Mouse (Mus musculus): ENCODE data around the gene Tmed9. TPM values are rescaled to one million over a fixed set of nuclear protein-coding genes. Genes with fewer than 3 reads are reported as not detected.
"Not testable (repeated sequence)": the region's sequence is repeated elsewhere in the genome, so short reads cannot be mapped to it uniquely, and the experiment has no call there.

Gene Tmed9
- polyA plus RNA-seq, 1 experiment from 2014 or later, result 141 TPM

DNA sequence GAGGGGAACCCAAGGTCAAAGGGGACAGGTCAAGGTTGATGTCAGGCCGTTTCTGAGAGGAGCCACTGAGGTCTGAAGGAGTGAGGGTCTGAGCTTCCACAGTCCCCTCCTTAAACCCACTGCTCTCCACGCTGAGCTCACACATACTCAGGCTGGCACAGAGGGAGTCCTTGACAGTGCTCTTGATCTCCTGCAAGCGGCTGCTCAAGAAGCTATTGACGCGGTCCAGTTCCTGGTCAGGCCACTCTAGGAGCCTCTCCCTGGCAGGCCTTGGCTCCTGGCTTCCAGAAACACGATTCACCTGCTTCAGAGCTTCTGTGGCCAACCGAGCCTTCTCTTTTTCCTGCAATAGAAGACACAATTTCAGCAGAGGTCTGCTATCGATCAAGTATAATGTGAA is 30.1 kb upstream of the Tmed9 start:
- no peak for DNase-seq (ENCODE audit: extremely low spot score, low spot score)
- Histone ChIP-seq H3K36me3 (replicated peaks) (peaks cover 100% of the 10 kb centered on the region), H3K4me1 (no peaks in the 10 kb centered on the region), H3K27ac (no peak overlapping the region), H3K9me3 (no peaks in the 10 kb centered on the region), H3K27me3 (ENCODE audit: poor library complexity, severe bottlenecking) (no peaks in the 10 kb centered on the region), H3K4me3 (no peak overlapping the region)
- WGBS, result 92% methylated on average over 8 of the region's 8 CpGs

DNA sequence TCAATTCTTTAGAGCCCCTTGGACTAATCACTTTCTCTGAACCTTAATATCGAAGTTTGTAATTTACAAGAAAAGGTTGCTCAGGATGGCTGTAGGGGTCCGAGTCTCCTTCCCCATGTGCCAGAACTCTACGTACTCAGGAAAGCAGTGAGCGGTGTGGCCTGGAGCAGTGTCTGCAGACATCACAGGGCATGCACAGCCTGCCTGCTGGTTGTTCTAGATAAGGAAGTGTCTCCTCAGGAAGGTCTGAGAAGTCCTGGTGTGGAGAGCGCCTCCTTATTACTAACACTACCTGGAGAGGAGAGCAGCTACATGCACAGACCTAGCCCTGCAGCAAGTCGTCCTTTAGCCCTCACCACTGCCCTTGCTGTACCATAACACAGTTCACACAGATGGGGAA is 28.7 kb upstream of the Tmed9 start:
- Histone ChIP-seq H3K27me3 (ENCODE audit: poor library complexity, severe bottlenecking) (no peaks in the 10 kb centered on the region), H3K4me3 (no peak overlapping the region), H3K9me3 (no peaks in the 10 kb centered on the region), H3K36me3 (replicated peaks) (peaks cover 100% of the 10 kb centered on the region), H3K27ac (no peak overlapping the region), H3K4me1 (no peaks in the 10 kb centered on the region)
- WGBS, result 90% methylated on average over 6 of the region's 6 CpGs
- no peak for DNase-seq (ENCODE audit: extremely low spot score, low spot score)

DNA sequence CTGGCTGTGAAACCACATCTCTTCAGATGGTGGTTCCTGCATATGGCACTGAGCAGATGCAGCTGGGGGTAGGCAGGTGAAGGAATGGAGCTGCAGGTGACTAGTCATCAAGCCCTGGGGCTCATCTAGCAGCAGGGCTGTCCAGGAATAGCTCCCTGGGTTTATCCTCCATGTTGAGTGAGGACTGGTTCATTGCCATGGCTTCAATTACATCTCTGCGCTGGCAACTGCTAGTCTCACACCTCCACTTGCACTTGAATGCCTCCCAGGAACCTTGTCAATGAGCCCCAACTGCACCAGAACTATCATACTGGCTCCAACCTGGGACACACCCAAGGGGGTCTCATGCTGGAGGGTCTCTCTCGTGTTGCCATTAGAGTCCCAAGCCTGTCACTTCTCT is 25.6 kb upstream of the Tmed9 start:
- H3K9me3 ChIP-seq, result no peaks in the 10 kb centered on the region
- no peaks in the 10 kb centered on the region for H3K4me1 ChIP-seq
- no peak for DNase-seq (ENCODE audit: extremely low spot score, low spot score)
- 92% methylated on average over 2 of the region's 2 CpGs for WGBS
- H3K27me3 ChIP-seq (ENCODE audit: poor library complexity, severe bottlenecking), result no peaks in the 10 kb centered on the region
- no peak overlapping the region for H3K27ac ChIP-seq
- H3K4me3 ChIP-seq, result no peak overlapping the region
- peaks cover 99% of the 10 kb centered on the region for H3K36me3 ChIP-seq (replicated peaks)

DNA sequence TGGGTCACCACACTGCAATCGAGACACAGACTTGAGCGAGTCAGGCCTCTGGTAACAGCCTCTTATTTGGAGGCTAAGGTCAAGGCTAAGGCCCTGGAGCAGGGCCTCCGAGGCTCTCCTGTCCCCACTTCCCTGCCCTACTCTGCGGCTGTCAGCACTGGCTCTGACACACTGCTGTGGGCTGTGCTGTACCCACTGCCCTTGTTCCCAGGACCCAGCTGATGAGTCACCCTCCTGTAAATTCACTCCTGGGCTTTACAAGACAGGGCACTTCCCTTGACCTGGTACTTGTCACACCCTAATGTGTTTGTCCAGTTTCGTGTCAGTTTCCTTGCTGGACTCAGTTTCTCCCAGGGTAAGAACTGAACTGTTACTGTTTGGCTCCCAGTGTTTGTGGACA is 25.1 kb upstream of the Tmed9 start:
- no peak overlapping the region for H3K27ac ChIP-seq
- no peaks in the 10 kb centered on the region for H3K4me1 ChIP-seq
- H3K4me3 ChIP-seq, result no peak overlapping the region
- no peaks in the 10 kb centered on the region for H3K27me3 ChIP-seq (ENCODE audit: poor library complexity, severe bottlenecking)
- H3K9me3 ChIP-seq, result no peaks in the 10 kb centered on the region
- 94% methylated on average over 5 of the region's 5 CpGs for WGBS
- no peak for DNase-seq (ENCODE audit: extremely low spot score, low spot score)
- H3K36me3 ChIP-seq (replicated peaks), result peaks cover 99% of the 10 kb centered on the region

DNA sequence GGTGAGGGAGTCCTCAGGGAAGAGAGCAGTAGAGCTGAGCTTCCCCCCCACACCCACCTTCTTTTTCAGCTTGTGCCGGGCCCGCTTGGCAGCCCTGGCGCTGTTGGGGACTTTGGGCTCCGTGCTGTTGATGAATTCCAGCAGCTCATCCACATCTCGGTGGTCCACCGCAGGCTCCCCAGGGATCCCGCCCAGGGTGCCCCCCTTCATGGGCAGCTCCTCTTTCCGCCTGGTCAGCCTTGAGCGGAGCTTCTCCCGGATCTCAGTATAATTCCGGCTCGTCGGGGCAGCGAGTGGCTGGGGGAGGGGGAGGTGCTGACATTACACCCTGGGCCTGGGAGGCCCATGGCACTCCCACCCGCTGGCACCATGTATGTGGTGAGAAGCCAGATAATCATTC is 24.5 kb upstream of the Tmed9 start:
- 91% methylated on average over 15 of the region's 15 CpGs for WGBS
- H3K36me3 ChIP-seq (replicated peaks), result peaks cover 99% of the 10 kb centered on the region
- DNase-seq (ENCODE audit: extremely low spot score, low spot score), result no peak
- H3K27me3 ChIP-seq (ENCODE audit: poor library complexity, severe bottlenecking), result no peaks in the 10 kb centered on the region
- H3K27ac ChIP-seq, result no peak overlapping the region
- H3K4me1 ChIP-seq, result no peaks in the 10 kb centered on the region
- H3K9me3 ChIP-seq, result no peaks in the 10 kb centered on the region
- H3K4me3 ChIP-seq, result no peak overlapping the region

DNA sequence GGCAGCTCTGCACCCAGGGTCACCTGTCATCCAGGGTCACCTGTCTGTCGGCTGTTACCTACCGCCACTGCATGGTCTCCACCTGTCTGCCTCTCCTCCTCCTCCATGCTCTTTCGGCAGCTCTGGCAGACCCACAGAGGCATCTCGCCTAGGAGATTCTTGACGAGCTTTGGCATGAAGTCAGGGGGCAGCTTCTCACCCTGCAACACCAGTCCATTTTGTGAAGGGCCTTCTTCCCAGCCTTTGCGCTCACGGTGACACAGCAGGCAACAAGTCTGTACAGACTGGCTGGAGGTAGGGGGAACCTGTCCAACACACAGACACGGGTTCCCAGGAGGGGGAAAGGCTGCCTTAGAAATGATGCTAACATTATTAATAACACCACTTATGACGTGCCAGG is 17.6 kb upstream of the Tmed9 start:
- Histone ChIP-seq H3K4me3 (no peak overlapping the region), H3K27me3 (ENCODE audit: poor library complexity, severe bottlenecking) (no peaks in the 10 kb centered on the region), H3K36me3 (replicated peaks) (peaks cover 87% of the 10 kb centered on the region), H3K4me1 (no peaks in the 10 kb centered on the region), H3K9me3 (no peaks in the 10 kb centered on the region), H3K27ac (no peak overlapping the region)
- 94% methylated on average over 9 of the region's 9 CpGs for WGBS
- DNase-seq (ENCODE audit: extremely low spot score, low spot score), result no peak

DNA sequence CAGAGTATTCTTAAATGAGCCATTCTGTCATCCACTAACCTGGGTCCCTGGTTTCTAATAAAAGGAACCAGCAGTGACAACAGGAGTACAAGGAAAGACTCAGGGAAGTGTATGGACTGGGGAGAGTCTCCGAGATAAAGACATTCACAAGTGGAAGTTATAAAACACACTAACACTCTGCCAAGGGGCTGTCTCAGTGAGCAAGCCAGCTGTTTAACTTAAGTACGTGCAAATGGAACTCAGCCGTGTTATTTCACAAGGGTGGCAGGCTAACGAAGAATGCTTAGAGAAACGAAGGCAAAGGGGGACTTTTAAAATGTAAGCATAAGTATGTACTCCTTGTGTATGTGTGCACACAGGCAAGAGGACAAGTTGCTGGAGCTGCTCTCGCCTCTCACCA is 16.0 kb upstream of the Tmed9 start:
- 90% methylated on average over 6 of the region's 6 CpGs for WGBS
- Histone ChIP-seq H3K27ac (no peak overlapping the region), H3K36me3 (replicated peaks) (peaks cover 88% of the 10 kb centered on the region), H3K9me3 (no peaks in the 10 kb centered on the region), H3K4me1 (no peaks in the 10 kb centered on the region), H3K4me3 (no peak overlapping the region), H3K27me3 (ENCODE audit: poor library complexity, severe bottlenecking) (no peaks in the 10 kb centered on the region)
- no peak for DNase-seq (ENCODE audit: extremely low spot score, low spot score)

DNA sequence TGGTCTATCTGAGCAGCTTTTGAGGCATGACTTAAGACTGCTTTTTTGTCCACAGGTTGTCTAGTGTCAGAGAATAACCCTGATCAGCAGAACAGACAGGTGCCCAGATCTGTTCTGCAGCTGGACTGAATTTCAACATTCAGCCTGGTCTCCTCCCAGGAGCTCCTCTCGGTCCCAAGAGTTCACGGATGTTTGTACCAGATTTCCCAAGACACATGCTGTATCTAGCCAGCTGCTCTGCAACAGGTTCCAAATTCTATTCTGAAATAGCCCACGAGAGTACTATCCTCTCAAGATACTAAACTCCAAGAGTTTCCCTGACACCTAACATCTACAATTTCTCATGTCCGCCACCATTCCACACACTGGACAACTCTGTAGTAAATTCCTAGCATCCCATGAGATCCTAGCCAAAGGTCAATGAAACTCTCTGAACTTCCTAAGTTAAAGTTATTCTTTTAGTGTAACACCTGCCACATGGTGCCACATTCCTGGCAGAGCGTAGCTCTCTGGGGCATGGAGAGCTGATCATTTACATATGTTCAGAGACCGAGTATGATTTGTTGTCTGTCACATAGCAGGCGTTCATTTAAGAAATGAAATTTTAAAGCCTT is 10.2 kb upstream of the Tmed9 start:
- H3K36me3 ChIP-seq (replicated peaks), result peaks cover 90% of the 10 kb centered on the region
- 88% methylated on average over 7 of the region's 7 CpGs for WGBS
- no peak for DNase-seq (ENCODE audit: extremely low spot score, low spot score)

DNA sequence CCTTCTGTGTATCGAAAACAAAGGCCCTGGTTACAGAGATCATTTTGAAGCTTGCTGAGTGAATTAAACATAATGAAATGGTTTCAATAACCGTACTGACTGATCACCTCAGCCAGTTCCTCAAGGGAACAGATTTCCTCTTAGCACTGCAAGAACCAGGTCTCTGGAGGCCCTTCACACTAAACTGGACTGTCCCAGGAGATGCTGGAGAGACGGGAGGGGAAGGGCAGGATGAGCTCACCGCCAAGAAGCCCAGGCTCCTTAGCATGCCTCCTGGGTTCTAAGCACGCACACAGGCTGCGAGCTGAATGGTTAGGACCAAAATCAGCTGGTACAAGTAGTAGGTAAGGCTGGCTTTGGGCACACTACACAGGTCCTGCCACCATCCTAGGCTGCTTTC is 6.5 kb upstream of the Tmed9 start:
- Histone ChIP-seq H3K9me3 (no peaks in the 10 kb centered on the region), H3K4me3 (no peak overlapping the region), H3K36me3 (replicated peaks) (peaks cover 70% of the 10 kb centered on the region), H3K27ac (no peak overlapping the region), H3K4me1 (peaks cover 23% of the 10 kb centered on the region), H3K27me3 (ENCODE audit: poor library complexity, severe bottlenecking) (no peaks in the 10 kb centered on the region)
- DNase-seq (ENCODE audit: extremely low spot score, low spot score), result no peak
- 94% methylated on average over 6 of the region's 6 CpGs for WGBS

More for the DNA sequence above, 10.2 kb upstream of the Tmed9 start:
- no peaks in the 10 kb centered on the region for H3K27me3 ChIP-seq (ENCODE audit: poor library complexity, severe bottlenecking)
- H3K27ac ChIP-seq, result no peak overlapping the region
- H3K4me3 ChIP-seq, result no peak overlapping the region
- 0 out of 2 replicates have a peak, but pooled peaks cover 2% of the 10 kb centered on the region for H3K4me1 ChIP-seq
- no peaks in the 10 kb centered on the region for H3K9me3 ChIP-seq

DNA sequence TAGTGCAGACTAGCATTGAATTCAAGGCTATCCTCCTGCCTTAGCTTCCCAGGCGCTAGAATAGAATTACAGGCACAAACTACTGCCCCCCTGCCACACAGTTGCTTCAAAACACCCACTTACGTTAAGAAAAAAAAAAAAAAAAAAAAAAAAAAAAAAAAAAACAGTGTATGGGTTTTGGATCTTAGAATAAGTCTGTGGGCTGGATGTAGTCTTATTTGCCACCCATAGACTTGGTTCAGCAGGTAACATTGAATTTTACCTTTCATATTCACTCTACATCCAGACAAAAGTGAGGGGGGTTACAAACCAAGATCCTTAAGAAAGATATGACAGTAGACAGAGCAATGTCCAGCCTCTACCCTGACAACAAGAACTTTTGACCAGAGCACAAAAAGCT is 5.6 kb upstream of the Tmed9 start:
- H3K36me3 ChIP-seq (replicated peaks), result peaks cover 63% of the 10 kb centered on the region
- WGBS, result 85% methylated on average over 2 of the region's 2 CpGs

DNA sequence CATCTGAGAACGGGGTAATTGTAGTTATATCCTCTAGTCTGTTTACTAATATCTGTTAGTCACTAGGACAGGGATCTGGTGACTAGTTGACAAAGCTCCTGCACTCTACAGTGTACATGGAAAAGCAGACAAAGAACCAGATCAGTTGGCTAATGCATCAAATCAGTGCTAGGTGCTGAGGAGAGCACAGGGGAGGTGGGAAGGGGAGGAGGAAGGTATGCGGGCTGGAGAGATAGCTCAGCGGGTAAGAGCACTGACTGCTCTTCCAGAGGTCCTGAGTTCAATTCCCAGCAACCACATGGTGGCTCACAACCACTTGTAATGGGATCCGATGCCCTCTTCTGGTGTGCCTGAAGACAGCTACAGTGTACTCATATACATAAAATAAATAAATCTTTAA is 5.0 kb upstream of the Tmed9 start:
- H3K27ac ChIP-seq; H3K4me3 ChIP-seq; H3K27me3 ChIP-seq (ENCODE audit: poor library complexity, severe bottlenecking); H3K9me3 ChIP-seq; DNase-seq (ENCODE audit: extremely low spot score, low spot score): not testable (repeated sequence)
- WGBS, result 94% methylated on average over 4 of the region's 4 CpGs
- Histone ChIP-seq H3K36me3 (replicated peaks) (peaks cover 57% of the 10 kb centered on the region), H3K4me1 (peaks cover 28% of the 10 kb centered on the region)

More for the DNA sequence above, 5.6 kb upstream of the Tmed9 start:
- H3K27ac ChIP-seq, result no peak overlapping the region
- H3K4me3 ChIP-seq, result no peak overlapping the region
- H3K4me1 ChIP-seq, result peaks cover 28% of the 10 kb centered on the region
- DNase-seq (ENCODE audit: extremely low spot score, low spot score), result no peak
- no peaks in the 10 kb centered on the region for H3K27me3 ChIP-seq (ENCODE audit: poor library complexity, severe bottlenecking)
- no peaks in the 10 kb centered on the region for H3K9me3 ChIP-seq

DNA sequence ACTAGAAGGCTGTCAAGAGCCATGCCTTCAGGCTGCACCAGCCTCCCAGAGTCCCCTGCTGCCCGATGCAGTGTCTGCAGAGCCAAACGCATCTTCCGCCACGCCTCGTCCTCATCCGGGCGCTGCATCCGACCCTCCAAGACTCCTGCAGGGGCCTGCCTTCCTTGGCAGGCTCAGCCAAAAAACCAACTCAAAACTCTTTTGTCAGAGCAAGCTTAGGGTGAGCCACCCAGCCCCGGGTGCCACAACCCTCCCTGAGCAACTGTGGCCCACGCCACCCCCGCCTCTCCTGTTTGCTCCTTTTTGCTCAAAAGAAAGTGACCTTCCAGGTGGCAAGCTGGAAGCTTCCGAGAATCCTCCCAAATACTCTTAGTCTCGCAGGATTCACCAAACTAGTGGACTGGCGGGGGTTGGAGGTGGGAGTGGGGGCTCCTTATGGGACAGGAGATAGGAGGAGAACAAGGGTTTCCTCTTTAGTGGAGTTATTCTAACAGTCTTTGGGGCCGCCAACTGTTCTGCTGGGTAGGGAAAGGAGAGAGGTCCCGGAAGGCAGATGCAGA is 3.7 kb upstream of the Tmed9 start:
- 14% methylated on average over 16 of the region's 16 CpGs for WGBS
- H3K27ac ChIP-seq, result peak overlapping the region; percentile 96
- H3K4me1 ChIP-seq, result peaks cover 28% of the 10 kb centered on the region
- H3K27me3 ChIP-seq (ENCODE audit: poor library complexity, severe bottlenecking), result no peaks in the 10 kb centered on the region
- H3K9me3 ChIP-seq, result no peaks in the 10 kb centered on the region
- peak overlapping the region; percentile 99 for H3K4me3 ChIP-seq
- H3K36me3 ChIP-seq (replicated peaks), result peaks cover 44% of the 10 kb centered on the region
- no peak for DNase-seq (ENCODE audit: extremely low spot score, low spot score)

DNA sequence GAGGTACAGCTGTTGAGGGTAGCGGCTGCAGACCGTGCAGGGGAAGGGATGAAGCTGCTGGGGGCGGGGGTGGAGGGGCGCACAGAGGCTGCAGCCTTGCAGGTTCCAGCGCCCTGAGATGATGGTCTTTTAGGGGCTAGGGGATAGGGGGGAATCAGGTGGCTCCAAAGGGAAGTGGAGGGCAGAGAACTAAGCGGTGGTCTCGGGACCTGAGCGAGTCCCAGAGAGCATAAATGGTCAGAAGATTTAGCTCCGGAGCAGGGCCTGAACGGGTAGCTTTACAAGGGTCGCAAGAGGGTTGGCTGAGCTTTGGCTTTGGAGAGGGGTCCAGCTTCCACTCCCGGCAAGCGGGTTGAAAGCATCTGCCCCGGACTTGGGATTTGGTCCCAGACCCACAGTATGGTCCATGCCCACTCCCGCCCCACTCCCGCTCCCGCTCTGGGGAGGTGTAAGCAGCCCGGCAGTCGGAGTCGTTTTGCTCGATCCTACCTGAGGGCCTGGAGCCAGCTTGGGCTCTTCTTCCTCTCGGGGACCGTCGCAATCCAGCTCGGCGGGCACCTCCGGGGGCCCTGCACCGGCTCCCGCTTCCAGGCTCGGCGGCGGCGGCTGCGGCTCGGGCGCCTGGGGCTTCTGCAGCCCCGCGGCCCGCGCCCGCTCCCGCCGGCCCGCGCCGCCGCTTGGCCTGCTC is 3.1 kb upstream of the Tmed9 start:
- H3K27me3 ChIP-seq (ENCODE audit: poor library complexity, severe bottlenecking), result no peaks in the 10 kb centered on the region
- peaks cover 38% of the 10 kb centered on the region for H3K36me3 ChIP-seq (replicated peaks)
- H3K27ac ChIP-seq, result peak overlapping the region; percentile 96

More for the DNA sequence above, 3.1 kb upstream of the Tmed9 start:
- H3K4me3 ChIP-seq, result peak overlapping the region; percentile 99
- H3K4me1 ChIP-seq, result peaks cover 28% of the 10 kb centered on the region
- WGBS, result 1% methylated on average over 47 of the region's 47 CpGs
- DNase-seq (ENCODE audit: extremely low spot score, low spot score), result peak; percentile 49
- H3K9me3 ChIP-seq, result no peaks in the 10 kb centered on the region
